Mouse (Mus musculus) liver, adult 2 months (tissue): ENCODE results near the gene Ltbp2. TPM values are rescaled to one million over a fixed set of nuclear protein-coding genes. Genes with fewer than 3 reads are reported as not detected.

Experiments used
- DNase-seq: peaks from one replicate; pipeline ENCODE4 v3.0.0-alpha.2; 2011; ENCODE audit warnings: low read depth, low spot score; ENCODE audit errors: extremely low read depth
- H3K27ac ChIP-seq: fragments of 200-500 bp; replicated peaks from 2 replicates; pipeline ENCODE4 v1.5.1; 2012; ENCODE audit warnings: low read depth, mild to moderate bottlenecking, control low read depth, inconsistent platforms, low read length; ENCODE audit not compliant: insufficient read depth
- H3K27me3 ChIP-seq: fragments of 200-500 bp; 2 replicates; pipeline ENCODE4 v1.6.1; 2012; ENCODE audit warnings: mild to moderate bottlenecking, moderate library complexity, low read length, inconsistent platforms; ENCODE audit not compliant: control insufficient read depth, insufficient read depth
- H3K36me3 ChIP-seq: fragments of 200-500 bp; 2 replicates; pipeline ENCODE4 v1.6.1; 2012; ENCODE audit warnings: low read length, inconsistent platforms; ENCODE audit not compliant: control insufficient read depth, insufficient read depth
- H3K4me1 ChIP-seq: fragments of 200-500 bp; 2 replicates; pipeline ENCODE4 v1.6.1; 2011; ENCODE audit warnings: low read length; ENCODE audit not compliant: control insufficient read depth, insufficient read depth
- H3K4me3 ChIP-seq: fragments of 200-500 bp; 2 replicates; pipeline ENCODE4 v1.5.1; 2011; ENCODE audit warnings: low read depth, mild to moderate bottlenecking, control low read depth, low read length, moderate library complexity; ENCODE audit not compliant: insufficient read depth
- H3K79me2 ChIP-seq: fragments of 200-500 bp; 2 replicates; pipeline ENCODE4 v1.6.1; 2012; ENCODE audit warnings: inconsistent platforms, mild to moderate bottlenecking, low read length, moderate library complexity; ENCODE audit not compliant: control insufficient read depth, insufficient read depth
- H3K9ac ChIP-seq: fragments of 200-500 bp; 2 replicates; pipeline ENCODE4 v1.6.1; 2012; ENCODE audit warnings: low read depth, mild to moderate bottlenecking, control low read depth, inconsistent platforms, low read length
- CTCF ChIP-seq: fragments of 200-500 bp; IDR thresholded peaks from 2 replicates; pipeline ENCODE4 v1.5.1; 2011; ENCODE audit warnings: low read depth, low read length, control low read depth
- POLR2A ChIP-seq: fragments of 200-500 bp; IDR thresholded peaks from 2 replicates; pipeline ENCODE4 v1.6.1; 2011; ENCODE audit warnings: low read length, control low read depth; ENCODE audit not compliant: insufficient read depth; ENCODE audit errors: extremely low read depth
- WGBS: fragments of 180-500 bp; shearing (Covaris S2); methylation state at CpG from one replicate; pipeline ENCODE4 v1.1.7; 2018; 5-methylcytosine and 5-hydroxymethylcytosine counted together
- polyA plus RNA-seq: library from polyadenylated mRNA; depleted of rRNA; stranded (reverse); fragments of >200 nt; gene quantifications from 2 replicates; pipeline ENCODE4 v1.2.3, GENCODE M21; 2012
- total RNA-seq: library from RNA; depleted of rRNA; stranded (reverse); fragments of >200 nt; gene quantifications from 2 replicates; pipeline ENCODE4 v1.2.3, GENCODE M21; 2014

The Ltbp2 gene
- total and polyA plus RNA-seq, 2 experiments: 0.65 to 1.7 TPM

- no peaks in the 10 kb centered on the region for H3K36me3 ChIP-seq
- no peak overlapping the region for H3K9ac ChIP-seq
- TF ChIP-seq CTCF (0 out of 2 replicates have a peak, but pooled peaks have one; percentile 1), POLR2A (no peak)
- 63% methylated on average over 3 of the region's 3 CpGs for WGBS
- H3K79me2 ChIP-seq: no peaks in the 10 kb centered on the region
- no peak overlapping the region for H3K27ac ChIP-seq
- H3K4me3 ChIP-seq: no peak overlapping the region
- H3K4me1 ChIP-seq: peaks cover 3% of the 10 kb centered on the region; the same call in 1 of the 2 replicates
- no peaks in the 10 kb centered on the region for H3K27me3 ChIP-seq
- no peak for DNase-seq
These were observed 64.3 kb downstream of the Ltbp2 start for GRCm38 (mm10) chr12:84812004-84812403.

- no peak overlapping the region for H3K4me3 ChIP-seq
- no peaks in the 10 kb centered on the region for H3K27me3 ChIP-seq
- H3K9ac ChIP-seq: no peak overlapping the region
- TF ChIP-seq CTCF: no peak
- TF ChIP-seq POLR2A: no peak
- H3K36me3 ChIP-seq: no peaks in the 10 kb centered on the region
- peaks cover 5% of the 10 kb centered on the region for H3K4me1 ChIP-seq
- DNase-seq: no peak
- H3K27ac ChIP-seq: no peak overlapping the region
- 73% methylated on average over 4 of the region's 4 CpGs for WGBS
- H3K79me2 ChIP-seq: no peaks in the 10 kb centered on the region
These were observed 64.8 kb downstream of the Ltbp2 start for GRCm38 (mm10) chr12:84811510-84811909.

- no peak for DNase-seq
- no peaks in the 10 kb centered on the region for H3K79me2 ChIP-seq
- no peak overlapping the region for H3K27ac ChIP-seq
- no peaks in the 10 kb centered on the region for H3K36me3 ChIP-seq
- H3K4me1 ChIP-seq: peaks cover 6% of the 10 kb centered on the region
- TF ChIP-seq POLR2A: no peak
- TF ChIP-seq CTCF: no peak
- H3K27me3 ChIP-seq: no peaks in the 10 kb centered on the region
- H3K9ac ChIP-seq: no peak overlapping the region
- H3K4me3 ChIP-seq: no peak overlapping the region
- WGBS: 74% methylated on average over 1 of the region's 1 CpGs
These were observed 65.5 kb downstream of the Ltbp2 start for GRCm38 (mm10) chr12:84810810-84811209.

- WGBS: 82% methylated on average over 6 of the region's 6 CpGs
- H3K4me1 ChIP-seq: peaks cover 6% of the 10 kb centered on the region
- H3K27ac ChIP-seq: no peak overlapping the region
- no peaks in the 10 kb centered on the region for H3K27me3 ChIP-seq
- H3K9ac ChIP-seq: no peak overlapping the region
- TF ChIP-seq CTCF (no peak), POLR2A (no peak)
- DNase-seq: no peak
- no peaks in the 10 kb centered on the region for H3K79me2 ChIP-seq
- no peak overlapping the region for H3K4me3 ChIP-seq
- H3K36me3 ChIP-seq: no peaks in the 10 kb centered on the region
These were observed 67.3 kb downstream of the Ltbp2 start for GRCm38 (mm10) chr12:84809033-84809432.

- peak overlapping the region; percentile 0; the same call in 1 of the 2 replicates for H3K9ac ChIP-seq
- TF ChIP-seq POLR2A (no peak), CTCF (no peak)
These were observed 69.0 kb downstream of the Ltbp2 start for GRCm38 (mm10) chr12:84807351-84807750.

GRCm38 (mm10) chr12:84806726-84807125 is 69.6 kb downstream of the Ltbp2 start:
- H3K27ac ChIP-seq: peak overlapping the region; percentile 63
- WGBS: 14% methylated on average over 5 of the region's 5 CpGs

More at GRCm38 (mm10) chr12:84807351-84807750, 69.0 kb downstream of the Ltbp2 start:
- Histone ChIP-seq H3K27me3 (no peaks in the 10 kb centered on the region), H3K79me2 (no peaks in the 10 kb centered on the region), H3K4me1 (peaks cover 6% of the 10 kb centered on the region), H3K4me3 (peak overlapping the region; percentile 28; the same call in 1 of the 2 replicates), H3K36me3 (no peaks in the 10 kb centered on the region), H3K27ac (peak overlapping the region; percentile 63; the same call in 1 of the 2 replicates)
- WGBS: 49% methylated on average over 13 of the region's 13 CpGs
- DNase-seq: peak; percentile 60

More at GRCm38 (mm10) chr12:84806726-84807125, 69.6 kb downstream of the Ltbp2 start:
- DNase-seq: peak; percentile 93
- Histone ChIP-seq H3K4me3 (peak overlapping the region; percentile 28), H3K79me2 (no peaks in the 10 kb centered on the region), H3K9ac (0 out of 2 replicates have a peak overlapping the region, but pooled peaks have one; percentile 4), H3K36me3 (no peaks in the 10 kb centered on the region), H3K4me1 (peaks cover 6% of the 10 kb centered on the region), H3K27me3 (no peaks in the 10 kb centered on the region)
- TF ChIP-seq CTCF (no peak), POLR2A (no peak)
